Mouse (Mus musculus) intestine, postnatal 0 days (tissue): Measurements from ENCODE around the gene Alg5. TPM values are rescaled to one million over a fixed set of nuclear protein-coding genes. Genes with fewer than 3 reads are reported as not detected.

Experiments used
- ATAC-seq: fragments of 200-750 bp; cut with Nextera tagmentation; 2 replicates; pipeline ENCODE4 v1.8.0; 2017; ENCODE audit warnings: mild to moderate bottlenecking, moderate TSS enrichment, moderate library complexity
- H3K27ac ChIP-seq: fragments of 300-500 bp; sonication (generic); 2 replicates; pipeline ENCODE4 v1.5.1; 2014; ENCODE audit warnings: mild to moderate bottlenecking, low read depth, low read length, moderate library complexity
- H3K27me3 ChIP-seq: fragments of 300-500 bp; sonication (generic); replicated peaks from 2 replicates; pipeline ENCODE4 v1.6.1; 2014; ENCODE audit warnings: low read length, mixed read lengths; ENCODE audit not compliant: control insufficient read depth, insufficient read depth
- H3K36me3 ChIP-seq: fragments of 300-500 bp; sonication (generic); 2 replicates; pipeline ENCODE4 v1.6.1; 2014; ENCODE audit warnings: mild to moderate bottlenecking, moderate library complexity; ENCODE audit not compliant: control insufficient read depth, insufficient read depth
- H3K4me1 ChIP-seq: fragments of 300-500 bp; sonication (generic); replicated peaks from 2 replicates; pipeline ENCODE4 v1.6.1; 2014; ENCODE audit warnings: antibody characterized with exemption, low read length, mixed read lengths; ENCODE audit not compliant: control insufficient read depth, insufficient read depth
- H3K4me2 ChIP-seq: fragments of 300-500 bp; sonication (generic); replicated peaks from 2 replicates; pipeline ENCODE4 v1.6.1; 2014; ENCODE audit warnings: low read depth, mild to moderate bottlenecking, moderate library complexity
- H3K4me3 ChIP-seq: fragments of 300-500 bp; sonication (generic); 2 replicates; pipeline ENCODE4 v1.5.1; 2014; ENCODE audit warnings: low read depth, low read length
- H3K9ac ChIP-seq: fragments of 300-500 bp; sonication (generic); 2 replicates; pipeline ENCODE4 v1.6.1; 2014; ENCODE audit warnings: mild to moderate bottlenecking, low read depth, low read length
- H3K9me3 ChIP-seq: fragments of 300-500 bp; sonication (generic); 2 replicates; pipeline ENCODE4 v1.6.1; 2016; ENCODE audit warnings: mixed run types; ENCODE audit not compliant: control insufficient read depth
- CTCF ChIP-seq: sonication (generic); IDR thresholded peaks from 2 replicates; pipeline ENCODE4 v1.5.1; 2016; ENCODE audit warnings: low read depth, mild to moderate bottlenecking, control low read depth, antibody characterized with exemption, moderate library complexity
- WGBS: fragments of 180-500 bp; shearing (Covaris S2); extraction: QIAGEN DNeasy Blood & Tissue Kit; methylation state at CpG from one replicate; pipeline ENCODE4 v1.1.7; 2014; 5-methylcytosine and 5-hydroxymethylcytosine counted together
- polyA plus RNA-seq: library from polyadenylated mRNA; unstranded; fragments of >200 nt; fragmentation: Nextera tagmentation; extraction: Ambion mirVana; gene quantifications from 2 replicates; pipeline ENCODE4 v1.2.1, GENCODE M21; 2015

Gene Alg5
- polyA plus RNA-seq, 1 experiment from 2014 or later = 99.6 TPM

DNA sequence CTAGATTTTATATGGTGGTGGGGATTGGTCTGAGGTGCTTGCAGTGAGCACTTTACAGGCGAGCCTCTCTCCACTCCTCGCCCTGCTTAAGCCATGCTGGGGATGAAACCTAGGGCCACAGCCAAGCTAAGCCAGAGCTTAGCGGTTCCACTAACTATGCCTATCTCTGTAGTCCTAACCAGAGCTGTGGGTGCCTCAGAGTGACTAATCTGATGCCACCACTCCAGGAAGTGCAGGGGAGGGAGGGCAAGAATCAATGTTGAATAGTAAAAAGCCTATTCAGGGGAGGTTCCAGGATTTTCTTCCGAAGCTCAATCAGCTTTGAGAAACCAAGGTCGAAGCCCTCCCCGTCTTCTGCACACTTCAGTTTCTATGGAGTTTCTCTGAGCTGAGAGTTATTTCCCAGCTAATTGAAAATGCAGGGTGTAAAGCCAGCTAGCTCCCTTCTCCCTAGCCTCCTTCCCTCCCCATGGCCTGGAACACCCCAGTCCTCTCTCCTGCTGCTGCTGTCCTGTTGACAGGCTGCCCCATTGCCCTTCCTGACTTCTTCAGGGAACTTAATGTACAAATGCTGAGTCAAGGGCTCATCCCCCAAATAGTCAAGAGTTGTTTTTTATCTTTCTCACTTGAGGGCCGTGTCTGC lies 40.8 kb downstream of the Alg5 start:
- H3K27ac ChIP-seq = no peak overlapping the region
- no peaks in the 10 kb centered on the region for H3K4me1 ChIP-seq
- H3K36me3 ChIP-seq = no peaks in the 10 kb centered on the region
- H3K9me3 ChIP-seq = peaks cover 3% of the 10 kb centered on the region; the same call in 1 of the 2 replicates
- no peak overlapping the region for H3K9ac ChIP-seq
- TF ChIP-seq CTCF = no peak
- H3K27me3 ChIP-seq = no peaks in the 10 kb centered on the region
- H3K4me3 ChIP-seq = no peak overlapping the region
- ATAC-seq = no peak
- no peak overlapping the region for H3K4me2 ChIP-seq
- 67% methylated on average over 7 of the region's 7 CpGs for WGBS

DNA sequence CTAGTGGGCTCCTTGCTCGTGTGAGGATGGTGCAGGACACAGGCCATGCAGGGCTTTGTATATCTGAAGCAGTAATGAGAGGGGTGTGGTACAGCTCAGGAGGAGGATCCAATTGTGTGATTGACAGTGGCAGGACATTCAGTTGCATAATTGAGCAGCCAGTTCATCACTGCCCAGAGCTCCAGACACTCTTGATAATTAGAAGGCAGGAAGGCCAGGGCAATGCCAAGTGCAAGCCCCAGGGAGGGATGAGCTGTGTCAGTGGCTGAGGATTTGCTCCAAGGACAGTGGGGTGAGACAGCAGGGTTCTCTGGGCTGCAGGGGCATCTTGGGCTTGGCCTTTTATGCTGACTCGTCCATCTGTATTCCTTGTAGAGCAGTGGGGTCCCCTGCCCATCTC lies 55.3 kb downstream of the Alg5 start:
- H3K4me3 ChIP-seq = no peak overlapping the region
- no peak overlapping the region for H3K4me2 ChIP-seq
- no peak for TF ChIP-seq CTCF
- no peak for ATAC-seq
- no peak overlapping the region for H3K27ac ChIP-seq
- no peaks in the 10 kb centered on the region; the same call in 1 of the 2 replicates for H3K36me3 ChIP-seq
- no peaks in the 10 kb centered on the region for H3K9me3 ChIP-seq
- H3K4me1 ChIP-seq = no peaks in the 10 kb centered on the region
- H3K27me3 ChIP-seq = no peaks in the 10 kb centered on the region
- 54% methylated on average over 2 of the region's 2 CpGs for WGBS
- H3K9ac ChIP-seq = no peak overlapping the region

DNA sequence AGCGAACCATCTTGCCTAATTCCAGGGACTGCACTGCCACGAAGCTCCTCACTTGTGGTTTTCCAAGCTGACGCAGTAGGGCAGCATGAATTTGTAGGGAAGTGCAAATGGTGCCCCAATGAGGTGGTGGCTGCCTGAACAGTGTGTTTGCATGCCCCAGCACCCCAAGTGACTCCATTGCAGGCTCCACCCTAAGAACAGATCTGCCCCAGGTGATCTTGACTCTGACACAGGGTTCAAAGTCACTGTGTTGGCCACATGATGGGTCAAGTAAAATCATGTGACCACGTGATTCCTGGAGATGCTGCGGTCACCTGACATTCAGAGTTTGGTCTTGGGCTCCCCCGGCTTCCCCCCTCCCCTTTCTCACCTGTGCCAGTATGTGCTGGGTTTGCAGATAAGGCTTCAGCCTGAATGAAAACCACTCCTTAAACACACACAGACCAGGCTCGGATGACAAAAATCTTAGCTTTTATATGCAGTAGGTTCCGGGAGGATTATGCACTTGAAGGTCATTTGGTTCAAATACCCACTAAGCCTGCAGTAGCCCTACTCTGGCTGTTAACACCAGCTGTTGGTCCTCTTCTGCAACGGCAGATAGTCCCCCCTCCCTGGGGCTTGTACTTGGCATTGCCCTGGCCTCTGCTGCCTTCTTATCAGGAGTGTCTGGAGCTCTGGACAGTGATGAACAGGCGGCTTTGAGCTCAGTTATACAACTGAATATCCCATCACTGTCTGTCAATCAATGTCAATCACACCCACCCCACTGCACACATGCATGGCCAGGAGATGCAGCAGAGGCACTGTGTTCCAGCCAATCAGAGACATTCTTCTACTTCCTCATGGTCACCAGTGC lies 56.7 kb downstream of the Alg5 start:
- Histone ChIP-seq H3K9ac (no peak overlapping the region), H3K27me3 (no peaks in the 10 kb centered on the region), H3K9me3 (no peaks in the 10 kb centered on the region), H3K4me1 (no peaks in the 10 kb centered on the region), H3K27ac (no peak overlapping the region), H3K36me3 (no peaks in the 10 kb centered on the region; the same call in 1 of the 2 replicates), H3K4me2 (no peak overlapping the region), H3K4me3 (no peak overlapping the region)
- TF ChIP-seq CTCF = no peak
- WGBS = 55% methylated on average over 10 of the region's 10 CpGs
- ATAC-seq = 0 out of 2 replicates have a peak, but pooled peaks have one; percentile 22

DNA sequence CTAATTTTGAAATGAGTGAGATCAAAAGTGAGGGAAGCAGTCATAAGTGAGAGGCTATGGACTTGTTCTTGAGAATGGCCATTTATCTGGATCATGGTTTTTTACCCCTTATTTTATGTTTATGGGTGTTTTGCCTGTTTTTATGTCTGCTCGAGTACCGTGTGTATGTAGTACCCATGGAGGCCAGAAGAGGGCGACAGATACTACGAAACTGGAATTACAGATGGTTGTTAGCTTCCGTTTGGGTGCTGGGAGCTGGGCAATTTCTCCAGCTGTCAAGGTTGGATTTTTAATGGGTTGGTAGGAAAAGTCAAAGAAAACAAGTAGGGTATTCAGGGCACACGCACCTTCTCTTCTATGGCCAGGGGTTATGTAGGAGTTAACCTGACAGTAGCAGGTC lies 58.4 kb downstream of the Alg5 start:
- peak; percentile 54 for TF ChIP-seq CTCF
- H3K4me2 ChIP-seq = no peak overlapping the region
- no peaks in the 10 kb centered on the region for H3K9me3 ChIP-seq
- no peak overlapping the region for H3K27ac ChIP-seq
- H3K4me1 ChIP-seq = no peaks in the 10 kb centered on the region
- H3K9ac ChIP-seq = no peak overlapping the region
- H3K36me3 ChIP-seq = no peaks in the 10 kb centered on the region; the same call in 1 of the 2 replicates
- 87% methylated on average over 6 of the region's 6 CpGs for WGBS
- ATAC-seq = no peak
- H3K27me3 ChIP-seq = no peaks in the 10 kb centered on the region
- no peak overlapping the region for H3K4me3 ChIP-seq

DNA sequence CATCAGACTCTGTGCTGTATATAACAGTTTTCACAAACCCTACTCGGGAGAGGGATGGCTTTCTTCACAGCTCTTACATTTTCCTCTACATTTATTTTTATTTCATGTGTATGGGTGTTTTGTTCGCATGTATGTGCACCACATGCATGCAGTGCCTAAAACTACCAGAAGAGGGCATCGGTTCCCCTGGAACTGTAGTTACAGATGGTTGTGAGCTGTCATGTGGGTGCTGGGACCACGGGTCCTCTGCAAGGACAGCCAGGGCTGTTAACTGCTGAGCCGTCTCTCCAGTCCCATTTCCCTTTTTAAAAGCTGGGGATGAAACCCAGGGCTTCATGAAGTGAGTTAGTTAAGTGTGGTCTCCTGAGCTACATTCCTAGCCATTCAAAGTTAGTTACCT lies 60.0 kb downstream of the Alg5 start:
- Histone ChIP-seq H3K4me3 (no peak overlapping the region), H3K36me3 (no peaks in the 10 kb centered on the region), H3K4me2 (no peak overlapping the region), H3K9ac (no peak overlapping the region), H3K27me3 (no peaks in the 10 kb centered on the region), H3K4me1 (no peaks in the 10 kb centered on the region), H3K9me3 (no peaks in the 10 kb centered on the region), H3K27ac (no peak overlapping the region)
- peak; percentile 36 for TF ChIP-seq CTCF
- no peak for ATAC-seq
- WGBS = 90% methylated on average over 5 of the region's 5 CpGs

DNA sequence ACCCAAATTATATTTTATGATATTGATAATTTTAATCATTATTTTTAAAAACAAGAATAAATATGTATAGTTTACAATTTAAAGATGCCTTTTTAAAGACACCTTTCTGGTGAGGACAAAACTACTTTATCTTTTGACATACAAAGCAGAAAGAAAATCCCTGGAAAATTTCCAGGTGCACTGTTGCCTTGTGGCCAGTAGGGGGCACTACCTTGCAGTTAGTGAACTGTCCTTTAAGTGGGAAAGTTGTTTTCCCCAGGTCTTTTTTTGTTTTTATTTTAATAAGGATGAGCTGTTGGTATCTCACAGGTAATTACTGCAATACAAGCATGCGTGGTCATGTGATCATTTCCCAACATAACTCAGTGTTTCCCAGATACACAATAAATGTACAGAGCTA lies 60.5 kb downstream of the Alg5 start:
- Histone ChIP-seq H3K36me3 (no peaks in the 10 kb centered on the region), H3K4me2 (no peak overlapping the region), H3K4me1 (no peaks in the 10 kb centered on the region), H3K4me3 (no peak overlapping the region), H3K9ac (no peak overlapping the region), H3K27me3 (no peaks in the 10 kb centered on the region), H3K27ac (no peak overlapping the region), H3K9me3 (no peaks in the 10 kb centered on the region)
- no peak for ATAC-seq
- 97% methylated on average over 1 of the region's 1 CpGs for WGBS
- peak; percentile 63 for TF ChIP-seq CTCF
